ENCODE assay signal across 8 mouse cellular contexts in the genomic region with DNA sequence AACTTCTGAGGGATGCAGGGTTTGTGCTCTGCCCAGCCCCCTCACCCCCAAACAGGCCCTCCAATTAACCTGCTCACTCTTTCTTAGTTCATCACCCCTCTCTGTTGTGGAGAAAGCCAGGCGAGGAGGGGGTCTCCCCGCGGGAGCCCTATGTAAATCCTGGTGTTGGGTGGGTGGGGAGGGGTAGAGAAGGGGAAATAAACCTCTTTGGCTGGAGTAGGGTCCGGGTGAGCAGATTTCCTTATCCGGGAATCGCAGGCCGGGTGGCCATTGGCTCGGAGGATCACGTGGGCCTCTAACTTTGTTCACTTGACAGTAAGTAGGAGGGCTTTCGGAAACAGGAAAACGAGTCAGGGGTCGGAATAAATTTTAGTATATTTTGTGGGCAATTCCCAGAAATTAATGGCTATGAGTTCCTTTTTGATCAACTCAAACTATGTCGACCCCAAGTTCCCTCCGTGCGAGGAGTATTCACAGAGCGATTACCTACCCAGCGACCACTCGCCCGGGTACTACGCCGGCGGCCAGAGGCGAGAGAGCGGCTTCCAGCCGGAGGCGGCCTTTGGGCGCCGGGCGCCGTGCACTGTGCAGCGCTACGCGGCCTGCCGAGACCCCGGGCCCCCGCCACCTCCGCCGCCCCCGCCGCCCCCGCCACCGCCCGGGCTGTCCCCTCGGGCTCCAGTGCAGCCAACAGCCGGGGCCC. TPM values are rescaled to one million over a fixed set of nuclear protein-coding genes. Genes with fewer than 3 reads are reported as not detected.
A peak's percentile ranks its signal among the peaks of the same experiment; 100 is the strongest.
DNase-seq lines count a peak whose midpoint lies in the region; ATAC-seq lines count a peak whose summit lies in the region.

No protein-coding gene starts in this region.

- 0 out of 2 replicates have a peak, but pooled peaks have one; percentile 34 for ATAC-seq in embryonic facial prominence, embryonic 11.5 days (replicated peaks; ENCODE audit: insufficient number of reproducible peaks, low FRiP score, low TSS enrichment, low read depth)
- peak; percentile 69 for ATAC-seq in limb, embryonic 11.5 days (ENCODE audit: insufficient number of reproducible peaks, low FRiP score, low TSS enrichment, low read depth)

- H3K9ac ChIP-seq in embryonic facial prominence, embryonic 11.5 days (replicated peaks; ENCODE audit: low read length), result peak overlapping the region; percentile 44; the same call in 1 of the 2 replicates
- peak overlapping the region; percentile 50 for H3K9ac ChIP-seq in limb, embryonic 11.5 days (ENCODE audit: low read length)

- peak overlapping the region; percentile 31 for H3K4me3 ChIP-seq in embryonic facial prominence, embryonic 11.5 days (ENCODE audit: low read depth, low read length)
- peak overlapping the region; percentile 38 for H3K4me3 ChIP-seq in limb, embryonic 11.5 days (ENCODE audit: low read depth, low read length)
- peak overlapping the region; percentile 51 for H3K4me3 ChIP-seq in midbrain, embryonic 10.5 days

- no peaks in the 10 kb centered on the region for H3K9me3 ChIP-seq in embryonic facial prominence, embryonic 11.5 days (replicated peaks; ENCODE audit: control insufficient read depth, low read length)
- H3K9me3 ChIP-seq in limb, embryonic 11.5 days (ENCODE audit: control insufficient read depth, low read length), result no peaks in the 10 kb centered on the region
- no peaks in the 10 kb centered on the region for H3K9me3 ChIP-seq in midbrain, embryonic 10.5 days (replicated peaks)

- H3K27ac ChIP-seq in embryonic facial prominence, embryonic 11.5 days (replicated peaks; ENCODE audit: low read depth, low read length), result no peak overlapping the region
- H3K27ac ChIP-seq in limb, embryonic 11.5 days (replicated peaks; ENCODE audit: low read depth, low read length), result peak overlapping the region; percentile 89
- no peak overlapping the region for H3K27ac ChIP-seq in midbrain, embryonic 10.5 days (replicated peaks)

- peak overlapping the region; percentile 36 for H3K4me2 ChIP-seq in embryonic facial prominence, embryonic 11.5 days (ENCODE audit: low read depth, low read length)
- H3K4me2 ChIP-seq in limb, embryonic 11.5 days (ENCODE audit: low read depth, severe bottlenecking), result peak overlapping the region; percentile 89

- H3K27me3 ChIP-seq in embryonic facial prominence, embryonic 11.5 days (ENCODE audit: control insufficient read depth, insufficient read depth, low read length), result peaks cover 91% of the 10 kb centered on the region
- H3K27me3 ChIP-seq in limb, embryonic 11.5 days (ENCODE audit: control insufficient read depth, insufficient read depth, low read length), result peaks cover 80% of the 10 kb centered on the region
- peaks cover 100% of the 10 kb centered on the region for H3K27me3 ChIP-seq in midbrain, embryonic 10.5 days (ENCODE audit: low read depth, poor library complexity, severe bottlenecking)

- WGBS in embryonic facial prominence, embryonic 11.5 days, result under 1% methylated on average over 35 of the region's 45 CpGs
- under 1% methylated on average over 41 of the region's 45 CpGs for WGBS in limb, embryonic 11.5 days
- under 1% methylated on average over 45 of the region's 45 CpGs for WGBS in midbrain, embryonic 10.5 days

- no peaks in the 10 kb centered on the region; the same call in none of the 2 replicates for H3K4me1 ChIP-seq in embryonic facial prominence, embryonic 11.5 days (ENCODE audit: control insufficient read depth, insufficient read depth, low read length)
- H3K4me1 ChIP-seq in limb, embryonic 11.5 days (ENCODE audit: control insufficient read depth, insufficient read depth, low read length), result peaks cover 20% of the 10 kb centered on the region
- peaks cover 18% of the 10 kb centered on the region for H3K4me1 ChIP-seq in midbrain, embryonic 10.5 days

- no peaks in the 10 kb centered on the region for H3K36me3 ChIP-seq in embryonic facial prominence, embryonic 11.5 days (replicated peaks; ENCODE audit: control insufficient read depth, insufficient read depth, low read depth, low read length)
- no peaks in the 10 kb centered on the region for H3K36me3 ChIP-seq in limb, embryonic 11.5 days (ENCODE audit: control insufficient read depth, insufficient read depth, low read length)
- no peaks in the 10 kb centered on the region for H3K36me3 ChIP-seq in midbrain, embryonic 10.5 days

- peak; percentile 64 to 69 for DNase-seq in adrenal gland, adult 18-20 months (ENCODE audit: low spot score in 2 of 2)
- DNase-seq in adrenal gland, postnatal 4 days (ENCODE audit: low spot score in 2 of 2), result no peak
- peak; percentile 76 for DNase-seq in embryonic facial prominence, embryonic 11.5 days (ENCODE audit: low spot score)
- DNase-seq in heart, postnatal 4 days, result peak; percentile 42
- peak; percentile 81 for DNase-seq in limb, embryonic 11.5 days (ENCODE audit: low spot score)
- peak; percentile 78 for DNase-seq in midbrain, embryonic 10.5 days (ENCODE audit: low spot score)
- DNase-seq in thymus, postnatal 14 days, result peak; percentile 44
- no peak for DNase-seq in layer of hippocampus, postnatal 36 days

RNA-seq across cellular contexts. Expression of a gene that starts 0.5 kb away (rescaled TPM):
- 10 to 100 TPM; 16.3 to 22.1 TPM for total RNA-seq in adrenal gland, adult 18-20 months (2021)
- total RNA-seq in adrenal gland, postnatal 4 days (2021), result 10 to 100 TPM; 19.8 to 22.0 TPM
- 0.18 and 0.24 TPM in 2 replicates for polyA plus RNA-seq in embryonic facial prominence, embryonic 11.5 days (2014; fragmentation: Nextera tagmentation; extraction: Ambion mirVana)
- total RNA-seq in heart, postnatal 4 days (2021), result 1 to 10 TPM in 1 of 2 experiments, under 1 TPM in 1; 0.74 to 1.0 TPM
- polyA plus RNA-seq in limb, embryonic 11.5 days (2014; fragmentation: Nextera tagmentation; extraction: Ambion mirVana), result 0.33 and 0.45 TPM in 2 replicates
- not detected in 2 replicates for polyA plus RNA-seq in midbrain, embryonic 10.5 days (2016; fragmentation: Nextera tagmentation; extraction: Ambion mirVana)
- not detected for total RNA-seq in layer of hippocampus, postnatal 36 days (2021)

RNA-seq across cellular contexts. Expression of a gene that starts 4.6 kb away (rescaled TPM):
- total RNA-seq in adrenal gland, adult 18-20 months (2021), result 10 to 100 TPM; 17.2 to 20.7 TPM
- total RNA-seq in adrenal gland, postnatal 4 days (2021), result 10 to 100 TPM; 40.5 to 44.5 TPM
- 0.65 and 0.79 TPM in 2 replicates for polyA plus RNA-seq in embryonic facial prominence, embryonic 11.5 days (2014; fragmentation: Nextera tagmentation; extraction: Ambion mirVana)
- total RNA-seq in heart, postnatal 4 days (2021), result 1 to 10 TPM; 1.4 to 1.5 TPM
- 0.68 and 0.78 TPM in 2 replicates for polyA plus RNA-seq in limb, embryonic 11.5 days (2014; fragmentation: Nextera tagmentation; extraction: Ambion mirVana)
- not detected in 2 replicates for polyA plus RNA-seq in midbrain, embryonic 10.5 days (2016; fragmentation: Nextera tagmentation; extraction: Ambion mirVana)
- total RNA-seq in layer of hippocampus, postnatal 36 days (2021), result not detected

RNA-seq across cellular contexts. Expression of a gene that starts 15.4 kb away (rescaled TPM):
- 10 to 100 TPM; 11.6 to 27.3 TPM for total RNA-seq in adrenal gland, adult 18-20 months (2021)
- total RNA-seq in adrenal gland, postnatal 4 days (2021), result 10 to 100 TPM; 26.5 to 27.8 TPM
- 0.67 and 2.0 TPM in 2 replicates for polyA plus RNA-seq in embryonic facial prominence, embryonic 11.5 days (2014; fragmentation: Nextera tagmentation; extraction: Ambion mirVana)
- under 1 TPM in 1 of 2 experiments, not detected in 1; 0.32 TPM for total RNA-seq in heart, postnatal 4 days (2021)
- polyA plus RNA-seq in limb, embryonic 11.5 days (2014; fragmentation: Nextera tagmentation; extraction: Ambion mirVana), result 2.1 and 2.6 TPM in 2 replicates
- polyA plus RNA-seq in midbrain, embryonic 10.5 days (2016; fragmentation: Nextera tagmentation; extraction: Ambion mirVana), result not detected in 2 replicates
- total RNA-seq in layer of hippocampus, postnatal 36 days (2021), result not detected

RNA-seq across cellular contexts. Expression of a gene that starts 26.2 kb away (rescaled TPM):
- 10 to 100 TPM; 37.0 to 68.1 TPM for total RNA-seq in adrenal gland, adult 18-20 months (2021)
- total RNA-seq in adrenal gland, postnatal 4 days (2021), result 10 to 100 TPM; 43.6 to 47.9 TPM
- polyA plus RNA-seq in embryonic facial prominence, embryonic 11.5 days (2014; fragmentation: Nextera tagmentation; extraction: Ambion mirVana), result 0.73 and 1.2 TPM in 2 replicates
- not detected for total RNA-seq in heart, postnatal 4 days (2021)
- polyA plus RNA-seq in limb, embryonic 11.5 days (2014; fragmentation: Nextera tagmentation; extraction: Ambion mirVana), result 1.9 and 2.8 TPM in 2 replicates
- polyA plus RNA-seq in midbrain, embryonic 10.5 days (2016; fragmentation: Nextera tagmentation; extraction: Ambion mirVana), result not detected in 2 replicates
- total RNA-seq in layer of hippocampus, postnatal 36 days (2021), result not detected

RNA-seq across cellular contexts. Expression of a gene that starts 31.8 kb away (rescaled TPM):
- total RNA-seq in adrenal gland, adult 18-20 months (2021), result 10 to 100 TPM; 17.1 to 21.5 TPM
- 10 to 100 TPM; 21.0 to 26.0 TPM for total RNA-seq in adrenal gland, postnatal 4 days (2021)
- 6.3 and 8.4 TPM in 2 replicates for polyA plus RNA-seq in embryonic facial prominence, embryonic 11.5 days (2014; fragmentation: Nextera tagmentation; extraction: Ambion mirVana)
- total RNA-seq in heart, postnatal 4 days (2021), result 1 to 10 TPM; 1.3 to 2.2 TPM
- 7.5 and 10.7 TPM in 2 replicates for polyA plus RNA-seq in limb, embryonic 11.5 days (2014; fragmentation: Nextera tagmentation; extraction: Ambion mirVana)
- polyA plus RNA-seq in midbrain, embryonic 10.5 days (2016; fragmentation: Nextera tagmentation; extraction: Ambion mirVana), result 0.10 TPM in 1 of 2 replicates, not detected in the other
- total RNA-seq in layer of hippocampus, postnatal 36 days (2021), result not detected

Comparison
In these comparisons a context has a peak if more than half of its experiments do, and no peak if none do; other contexts are left out.
1. DNase-seq: peak in adrenal gland, adult 18-20 months (2 of 2), embryonic facial prominence, embryonic 11.5 days (single experiment), heart, postnatal 4 days (single experiment), limb, embryonic 11.5 days (single experiment), midbrain, embryonic 10.5 days (single experiment) and thymus, postnatal 14 days (single experiment); none in adrenal gland, postnatal 4 days (0 of 2) and layer of hippocampus, postnatal 36 days (0 of 2).
2. RNA of a gene that starts 0.5 kb away (total RNA-seq): 16.3 to 22.1 TPM in adrenal gland, adult 18-20 months and 19.8 to 22.0 TPM in adrenal gland, postnatal 4 days; 0.74 to 1.0 TPM in heart, postnatal 4 days and not detected in layer of hippocampus, postnatal 36 days; every median in the first group is over 4 times any median in the second.
3. RNA of a gene that starts 4.6 kb away (total RNA-seq): 40.5 to 44.5 TPM in adrenal gland, postnatal 4 days and 17.2 to 20.7 TPM in adrenal gland, adult 18-20 months; 1.4 to 1.5 TPM in heart, postnatal 4 days and not detected in layer of hippocampus, postnatal 36 days; every median in the first group is over 4 times any median in the second.
4. RNA of a gene that starts 15.4 kb away (total RNA-seq): 26.5 to 27.8 TPM in adrenal gland, postnatal 4 days and 11.6 to 27.3 TPM in adrenal gland, adult 18-20 months; 0.32 TPM in heart, postnatal 4 days and not detected in layer of hippocampus, postnatal 36 days; every median in the first group is over 4 times any median in the second.
5. Peak in every context shown above with its lines, with median percentiles within 50 percentile points of each other: H3K4me3 ChIP-seq.